Mouse (Mus musculus) right cerebral cortex, postnatal 10 days (tissue): Measurements from ENCODE around the gene Dhx8.
A peak's percentile ranks its signal among the peaks of the same experiment; 100 is the strongest.

Experiments
- DNase-seq, 2 experiments: peaks; one replicate each; pipeline ENCODE4 v3.0.0; 2021; ENCODE audit warnings: low spot score in 2 of 2

Gene Dhx8

GRCm38 (mm10) chr11:101733596-101733995 lies 877 bp downstream of the Dhx8 start:
- no peak for DNase-seq

- DNase-seq = no peak
Measured at GRCm38 (mm10) chr11:101756616-101757015, 23.9 kb downstream of the Dhx8 start.

GRCm38 (mm10) chr11:101757366-101757765 lies 24.6 kb downstream of the Dhx8 start:
- DNase-seq = no peak

- DNase-seq = peak; percentile 72 to 75
Measured at GRCm38 (mm10) chr11:101758431-101758830, 25.7 kb downstream of the Dhx8 start.

GRCm38 (mm10) chr11:101759530-101759929 lies 26.8 kb downstream of the Dhx8 start:
- no peak for DNase-seq

- DNase-seq = peak in 1 of 2 experiments; percentile 58
Measured at GRCm38 (mm10) chr11:101763723-101764122, 31.0 kb downstream of the Dhx8 start.

- DNase-seq = no peak
Measured at GRCm38 (mm10) chr11:101764546-101764945, 31.8 kb downstream of the Dhx8 start.

GRCm38 (mm10) chr11:101767326-101767725 lies 34.6 kb downstream of the Dhx8 start:
- DNase-seq = no peak

GRCm38 (mm10) chr11:101768721-101769120 lies 36.0 kb downstream of the Dhx8 start:
- no peak for DNase-seq

GRCm38 (mm10) chr11:101770266-101770665 lies 37.5 kb downstream of the Dhx8 start:
- DNase-seq = no peak

- no peak for DNase-seq
Measured at GRCm38 (mm10) chr11:101772027-101772426, 39.3 kb downstream of the Dhx8 start.

GRCm38 (mm10) chr11:101772449-101772848 lies 39.7 kb downstream of the Dhx8 start:
- peak in 1 of 2 experiments; percentile 48 for DNase-seq

GRCm38 (mm10) chr11:101776846-101777245 lies 44.1 kb downstream of the Dhx8 start:
- DNase-seq = no peak

GRCm38 (mm10) chr11:101783135-101783534 lies 50.4 kb downstream of the Dhx8 start:
- peak; percentile 58 to 65 for DNase-seq

GRCm38 (mm10) chr11:101783584-101783983 lies 50.9 kb downstream of the Dhx8 start:
- no peak for DNase-seq

GRCm38 (mm10) chr11:101784072-101784471 lies 51.4 kb downstream of the Dhx8 start:
- DNase-seq = no peak

- peak; percentile 66 to 69 for DNase-seq
Measured at GRCm38 (mm10) chr11:101784488-101785142, 51.9 kb downstream of the Dhx8 start.

- DNase-seq = peak; percentile 97 to 98
Measured at GRCm38 (mm10) chr11:101785143-101785851, 52.6 kb downstream of the Dhx8 start, which contains the start of gene Etv4. TSS of gene Etv4 (minus strand) at chr11:101785371.

- DNase-seq = no peak
Measured at GRCm38 (mm10) chr11:101785852-101786205, 53.1 kb downstream of the Dhx8 start.

GRCm38 (mm10) chr11:101786651-101787050 lies 53.9 kb downstream of the Dhx8 start:
- no peak for DNase-seq

- DNase-seq = no peak
Measured at GRCm38 (mm10) chr11:101787432-101787831, 54.7 kb downstream of the Dhx8 start.

- DNase-seq = peak; percentile 52 to 56
Measured at GRCm38 (mm10) chr11:101790811-101791526, 58.2 kb downstream of the Dhx8 start.

- no peak for DNase-seq
Measured at GRCm38 (mm10) chr11:101797355-101797754, 64.6 kb downstream of the Dhx8 start.
